Mouse (Mus musculus) ES-E14 (cell line): Measurements from ENCODE around the gene Ski. TPM values are rescaled to one million over a fixed set of nuclear protein-coding genes. Genes with fewer than 3 reads are reported as not detected.

Experiments used
- DNase-seq: peaks from one replicate; pipeline ENCODE4 v3.0.0-alpha.2; 2013; ENCODE audit warnings: low read depth, low spot score
- H3K27ac ChIP-seq: 2 replicates; pipeline ENCODE4 v1.5.1; 2012; ENCODE audit warnings: low read depth, mild to moderate bottlenecking, low read length, moderate library complexity, mixed read lengths; ENCODE audit not compliant: poor library complexity, insufficient read depth, severe bottlenecking
- H3K36me3 ChIP-seq: 2 replicates; pipeline ENCODE4 v1.6.1; 2012; ENCODE audit warnings: mild to moderate bottlenecking, low read length, moderate library complexity, mixed read lengths; ENCODE audit not compliant: control insufficient read depth, poor library complexity, insufficient read depth, severe bottlenecking
- H3K4me1 ChIP-seq, 2 experiments: fragments of 150-350 bp in 1 of 2; sonication (generic) in 1 of 2; 2 replicates each; pipeline ENCODE4 v1.6.1; 2012; ENCODE audit warnings: low read length in 2 of 2, mild to moderate bottlenecking in 1 of 2, mixed read lengths in 1 of 2; ENCODE audit not compliant: control insufficient read depth in 2 of 2, insufficient read depth in 2 of 2, poor library complexity in 1 of 2
- H3K4me3 ChIP-seq, 2 experiments: fragments of 150-350 bp in 1 of 2; sonication (generic) in 1 of 2; 2 replicates each; pipeline ENCODE4 v1.5.1; 2012; ENCODE audit warnings: low read length in 2 of 2, low read depth in 1 of 2, mild to moderate bottlenecking in 1 of 2, mixed read lengths in 1 of 2; ENCODE audit not compliant: insufficient read depth in 1 of 2, poor library complexity in 1 of 2, severe bottlenecking in 1 of 2
- H3K9ac ChIP-seq: 2 replicates; pipeline ENCODE4 v1.6.1; 2012; ENCODE audit warnings: low read depth, mild to moderate bottlenecking, low read length, mixed read lengths; ENCODE audit not compliant: poor library complexity, insufficient read depth, severe bottlenecking
- H3K9me3 ChIP-seq: fragments of 150-350 bp; sonication (generic); 2 replicates; pipeline ENCODE4 v1.6.1; 2012; ENCODE audit warnings: low read depth, mild to moderate bottlenecking, low read length; ENCODE audit not compliant: control insufficient read depth, insufficient read depth
- CHD2 ChIP-seq: IDR thresholded peaks from 2 replicates; pipeline ENCODE4 v1.6.1; 2014; ENCODE audit warnings: mild to moderate bottlenecking, low read depth, low read length, inconsistent platforms
- HCFC1 ChIP-seq: IDR thresholded peaks from 2 replicates; pipeline ENCODE4 v1.6.1; 2012; ENCODE audit warnings: low read length, inconsistent platforms, borderline replicate concordance; ENCODE audit not compliant: insufficient read depth
- MAFK ChIP-seq: IDR thresholded peaks from 2 replicates; pipeline ENCODE4 v1.6.1; 2014; ENCODE audit warnings: mild to moderate bottlenecking, low read depth, low read length, inconsistent platforms; ENCODE audit not compliant: insufficient read depth
- ZC3H11A ChIP-seq: IDR thresholded peaks from 2 replicates; pipeline ENCODE4 v1.6.1; 2012; ENCODE audit warnings: low read depth, mild to moderate bottlenecking, inconsistent platforms, low read length, borderline replicate concordance
- ZNF384 ChIP-seq: IDR thresholded peaks from 2 replicates; pipeline ENCODE4 v1.6.1; 2012; ENCODE audit warnings: low read depth, low read length, inconsistent platforms
- in situ Hi-C, 2 experiments: fragments of 600-800 bp; cut with MboI; formaldehyde crosslinking; loops; one replicate each; pipeline ENCODE4 v1.15.1; 2025; ENCODE audit warnings: low sequenced_read_pairs in 2 of 2, inconsistent platforms in 1 of 2; ENCODE audit not compliant: unreplicated experiment in 2 of 2
- total RNA-seq: library from RNA; depleted of rRNA; stranded (reverse); fragments of 300-350 nt; gene quantifications from 2 replicates; pipeline ENCODE4 v1.2.3, GENCODE M21; 2012

Gene Ski
- total RNA-seq, 1 experiment = 30.2 TPM

DNA sequence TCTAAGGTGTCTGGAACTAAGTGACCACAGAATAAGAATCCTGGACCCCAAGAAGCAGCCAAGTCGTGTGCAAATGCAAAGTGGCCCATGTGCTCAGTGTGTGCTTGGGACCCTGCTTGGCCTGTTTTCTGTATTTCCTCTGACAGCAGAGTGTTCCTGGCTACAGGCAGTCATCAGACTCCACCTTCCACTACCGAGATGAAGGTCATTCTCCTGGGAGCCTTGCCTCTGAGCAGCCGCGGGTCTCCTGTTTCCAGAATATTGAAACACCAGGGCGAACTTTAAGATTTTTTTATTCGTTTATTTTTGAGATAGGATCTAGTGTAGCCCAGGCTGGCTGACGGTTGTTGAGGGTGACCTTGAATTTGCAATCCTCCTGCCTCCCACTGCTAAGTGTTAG lies 91.8 kb downstream of the Ski start:
- no peaks in the 10 kb centered on the region for H3K9me3 ChIP-seq
- H3K27ac ChIP-seq = no peak overlapping the region
- in situ Hi-C loops = no loop called here
- peaks cover 2 to 10% of the 10 kb centered on the region in 2 experiments; a peak in 1 of 4 replicates for H3K4me1 ChIP-seq
- no peak for DNase-seq
- no peak overlapping the region for H3K9ac ChIP-seq
- no peak overlapping the region for H3K4me3 ChIP-seq
- TF ChIP-seq MAFK = no peak
- no peak for TF ChIP-seq ZNF384
- no peak for TF ChIP-seq HCFC1
- no peak for TF ChIP-seq CHD2
- TF ChIP-seq ZC3H11A = no peak
- no peaks in the 10 kb centered on the region for H3K36me3 ChIP-seq

DNA sequence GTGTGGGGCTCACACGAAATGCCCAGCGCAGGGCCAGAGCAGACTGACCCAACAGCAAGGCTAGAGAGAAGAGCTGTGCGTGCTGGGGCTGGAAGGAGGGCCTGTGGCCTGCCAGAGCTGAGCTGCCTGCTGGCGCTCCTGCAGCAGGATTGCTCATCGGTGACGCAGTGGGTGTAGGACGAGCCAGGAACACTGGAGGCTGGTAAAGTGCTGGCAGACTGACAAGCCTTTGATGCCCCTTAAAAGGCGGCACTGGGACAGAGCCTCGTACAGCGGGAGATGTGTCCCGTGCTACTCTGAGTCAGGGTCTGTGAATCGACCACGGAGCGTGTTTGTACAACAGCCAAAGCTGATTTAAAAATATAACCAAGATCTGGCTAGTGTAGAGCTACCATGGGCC lies 92.4 kb downstream of the Ski start:
- Histone ChIP-seq H3K36me3 (no peaks in the 10 kb centered on the region), H3K27ac (no peak overlapping the region), H3K4me3 (no peak overlapping the region), H3K4me1 (peaks cover 2 to 10% of the 10 kb centered on the region in 2 experiments; a peak in 1 of 4 replicates), H3K9ac (no peak overlapping the region), H3K9me3 (no peaks in the 10 kb centered on the region)
- TF ChIP-seq MAFK (no peak), ZNF384 (no peak), ZC3H11A (no peak), CHD2 (no peak)
- no peak for DNase-seq
- in situ Hi-C loops = no loop called here

DNA sequence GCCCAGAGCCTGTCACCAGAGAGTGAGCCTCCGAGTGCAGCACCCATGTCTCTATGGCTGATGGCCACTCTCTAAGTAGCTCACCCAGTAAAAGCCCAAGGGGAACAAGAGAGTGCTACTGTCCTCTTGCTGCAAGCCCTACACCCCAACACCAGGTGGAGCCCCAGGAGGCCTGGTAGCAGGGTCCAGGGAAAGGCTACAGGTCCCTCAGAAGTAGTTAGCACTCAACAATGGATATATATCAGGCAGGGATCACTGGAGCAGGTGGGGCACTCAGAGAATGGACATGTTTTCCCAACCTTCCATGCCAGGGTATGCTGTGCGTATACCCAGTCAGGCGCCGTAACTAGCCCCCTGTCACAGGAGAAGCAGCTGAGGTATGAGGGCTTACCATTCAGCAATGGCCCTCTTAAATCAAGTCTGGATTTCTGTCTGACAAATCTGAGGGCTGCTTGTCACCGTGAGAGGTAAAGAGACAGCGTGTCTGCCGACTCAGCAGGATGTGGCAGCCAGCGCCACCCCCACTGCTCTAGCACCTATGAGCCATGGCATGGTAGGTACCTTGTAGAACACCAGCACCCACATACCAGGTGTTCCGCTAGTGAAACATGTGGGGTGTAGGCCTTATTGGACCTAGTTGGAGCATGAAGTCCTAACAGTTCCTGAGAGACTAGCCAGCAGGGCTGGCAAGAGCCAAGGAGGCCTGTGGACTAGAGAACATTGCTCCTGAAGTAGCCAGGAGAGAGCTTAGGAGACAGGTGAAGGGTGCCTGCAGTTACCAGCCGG lies 93.1 kb downstream of the Ski start:
- H3K27ac ChIP-seq = no peak overlapping the region
- no peak for DNase-seq
- no peaks in the 10 kb centered on the region for H3K9me3 ChIP-seq
- in situ Hi-C loops = no loop called here
- TF ChIP-seq MAFK (peak; percentile 53; the same call in 1 of the 2 replicates), ZNF384 (no peak)
- H3K9ac ChIP-seq = no peak overlapping the region
- H3K4me1 ChIP-seq = peaks cover 2 to 8% of the 10 kb centered on the region in 2 experiments; a peak in 2 of 4 replicates
- H3K36me3 ChIP-seq = no peaks in the 10 kb centered on the region
- H3K4me3 ChIP-seq = no peak overlapping the region

DNA sequence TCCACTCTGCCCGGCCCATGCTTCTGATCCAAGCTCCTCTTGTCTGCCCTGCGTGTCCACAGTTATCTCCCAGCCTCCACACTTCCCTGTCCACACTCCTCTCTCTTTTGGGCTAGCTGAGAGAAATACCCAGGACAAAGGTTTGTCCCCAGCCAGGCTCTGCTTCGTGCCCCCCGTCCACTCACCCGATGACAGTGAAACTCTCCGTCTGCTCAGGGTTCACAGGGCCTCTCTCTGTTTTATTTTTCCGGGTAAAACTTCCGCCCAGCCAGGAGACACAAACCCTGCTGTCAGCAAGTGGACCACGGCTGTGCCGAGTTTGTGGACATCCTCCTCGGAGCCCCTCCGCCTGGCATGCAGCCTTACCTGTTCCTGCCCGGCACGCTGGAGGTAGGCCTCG lies 94.0 kb downstream of the Ski start:
- no peak for TF ChIP-seq ZC3H11A
- TF ChIP-seq CHD2 = no peak
- no peak for TF ChIP-seq ZNF384
- TF ChIP-seq HCFC1 = no peak
- no peak for TF ChIP-seq MAFK
- Histone ChIP-seq H3K9ac (no peak overlapping the region), H3K36me3 (no peaks in the 10 kb centered on the region), H3K27ac (no peak overlapping the region), H3K4me3 (no peak overlapping the region), H3K4me1 (peaks cover 2 to 10% of the 10 kb centered on the region in 2 experiments; a peak in 2 of 4 replicates), H3K9me3 (no peaks in the 10 kb centered on the region)
- in situ Hi-C loops = no loop called here
- DNase-seq = no peak
